Mouse (Mus musculus) thymus, postnatal 4 days (tissue): Measurements from ENCODE around the gene Traf3.
A peak's percentile ranks its signal among the peaks of the same experiment; 100 is the strongest.

ENCODE experiments used
- DNase-seq: peaks from one replicate; pipeline ENCODE4 v3.0.0; 2021

The Traf3 gene

GRCm38 (mm10) chr12:111153946-111154345 is 12.2 kb upstream of the Traf3 start:
- DNase-seq: no peak

DNA sequence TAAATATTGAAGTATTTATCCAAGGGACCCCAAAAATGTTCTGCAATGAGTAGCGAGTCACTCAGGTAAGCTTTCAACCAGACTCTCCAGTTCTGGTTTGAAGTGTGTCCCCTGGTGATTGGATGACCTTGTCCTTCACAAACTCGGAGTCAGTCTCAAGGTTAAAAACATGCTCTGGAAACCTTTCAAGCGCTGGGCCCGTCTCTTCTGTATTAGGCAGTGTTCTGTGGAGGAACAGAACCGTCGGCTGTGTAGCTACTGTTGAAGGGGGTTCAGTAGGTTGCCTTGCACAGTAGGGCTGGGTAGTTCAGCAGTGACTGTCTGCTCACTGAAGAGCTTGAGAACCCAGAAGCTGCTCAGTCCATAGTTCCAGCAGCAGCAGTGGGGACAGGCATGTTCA is 11.5 kb upstream of the Traf3 start:
- DNase-seq: no peak

GRCm38 (mm10) chr12:111155756-111156155 is 10.4 kb upstream of the Traf3 start:
- no peak for DNase-seq

DNA sequence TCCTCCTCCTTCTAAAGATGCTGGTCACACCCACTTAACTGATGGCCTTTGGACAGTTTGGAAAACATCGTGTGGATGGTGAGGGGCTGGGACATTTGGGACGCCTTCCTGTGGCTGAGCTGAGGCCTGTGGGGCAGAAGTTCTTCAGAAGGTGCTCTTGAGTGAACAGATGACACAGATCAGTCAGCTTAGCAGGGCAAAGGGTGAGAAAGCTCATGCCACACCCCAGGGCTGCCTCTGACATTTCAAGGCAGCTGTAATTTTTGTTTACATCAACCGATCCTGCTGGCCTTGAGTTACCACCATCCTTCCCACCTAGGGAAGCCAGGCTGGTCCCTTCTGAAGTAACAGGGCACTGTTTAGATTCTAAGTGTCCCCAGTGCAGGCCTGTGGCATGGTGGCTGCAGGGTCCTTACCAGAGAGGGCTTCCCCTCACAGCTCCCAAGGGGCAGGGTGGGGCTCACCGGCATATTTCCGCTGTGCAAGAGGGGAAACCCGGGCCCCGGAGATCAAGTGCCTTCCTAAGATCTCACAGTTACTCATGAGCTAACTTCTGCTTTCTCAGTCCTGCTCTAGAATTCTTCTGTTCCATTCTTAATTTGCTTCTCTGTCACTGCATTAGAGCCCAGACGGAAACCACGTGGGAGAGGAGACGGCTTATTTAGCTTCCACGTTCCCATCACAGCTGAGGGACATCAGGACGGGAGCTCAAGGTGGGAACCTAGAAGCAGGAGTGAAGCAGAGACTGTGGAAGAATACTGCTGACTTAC is 6.3 kb upstream of the Traf3 start:
- peak; percentile 80 for DNase-seq

GRCm38 (mm10) chr12:111160871-111161270 is 5.3 kb upstream of the Traf3 start:
- DNase-seq: no peak

GRCm38 (mm10) chr12:111161943-111162311 is 4.2 kb upstream of the Traf3 start:
- no peak for DNase-seq

DNA sequence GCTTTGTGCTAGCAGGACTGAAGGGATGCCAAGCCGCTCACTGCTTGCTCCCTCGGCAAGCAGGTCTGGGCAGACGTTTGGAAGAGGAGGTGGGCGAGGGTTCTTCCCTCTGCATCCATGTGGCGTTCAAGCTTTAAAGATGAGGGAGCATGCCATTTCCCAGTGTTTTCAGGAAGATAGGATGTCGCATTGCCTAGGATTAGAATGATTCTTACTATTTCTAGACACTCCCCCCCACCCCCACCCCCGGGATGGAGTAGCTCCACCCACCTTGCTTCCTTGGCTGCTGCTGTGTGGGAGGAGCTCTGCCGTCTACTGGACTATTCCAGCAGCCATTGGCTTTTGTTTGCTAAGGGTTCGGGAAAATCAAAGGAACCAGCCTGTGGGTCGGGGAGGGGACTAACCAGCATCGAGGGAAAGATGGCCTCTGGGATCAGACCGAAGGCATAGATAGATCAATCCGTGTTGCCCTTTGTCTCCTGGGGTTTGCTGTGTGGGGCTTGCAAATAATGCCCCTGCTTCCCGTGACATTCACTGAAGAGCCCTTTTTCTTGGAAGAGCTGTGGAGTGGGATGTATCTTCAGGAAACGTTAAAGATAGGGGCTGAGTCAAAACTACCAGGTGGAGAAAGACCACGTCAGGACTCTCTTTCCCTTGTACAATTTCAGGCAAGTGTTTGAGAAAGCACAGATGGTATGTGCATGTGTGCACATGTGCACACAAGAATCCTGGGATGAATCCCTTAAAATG is 3.7 kb upstream of the Traf3 start:
- DNase-seq: no peak

GRCm38 (mm10) chr12:111164310-111164751 is 1.8 kb upstream of the Traf3 start:
- peak; percentile 88 for DNase-seq

DNA sequence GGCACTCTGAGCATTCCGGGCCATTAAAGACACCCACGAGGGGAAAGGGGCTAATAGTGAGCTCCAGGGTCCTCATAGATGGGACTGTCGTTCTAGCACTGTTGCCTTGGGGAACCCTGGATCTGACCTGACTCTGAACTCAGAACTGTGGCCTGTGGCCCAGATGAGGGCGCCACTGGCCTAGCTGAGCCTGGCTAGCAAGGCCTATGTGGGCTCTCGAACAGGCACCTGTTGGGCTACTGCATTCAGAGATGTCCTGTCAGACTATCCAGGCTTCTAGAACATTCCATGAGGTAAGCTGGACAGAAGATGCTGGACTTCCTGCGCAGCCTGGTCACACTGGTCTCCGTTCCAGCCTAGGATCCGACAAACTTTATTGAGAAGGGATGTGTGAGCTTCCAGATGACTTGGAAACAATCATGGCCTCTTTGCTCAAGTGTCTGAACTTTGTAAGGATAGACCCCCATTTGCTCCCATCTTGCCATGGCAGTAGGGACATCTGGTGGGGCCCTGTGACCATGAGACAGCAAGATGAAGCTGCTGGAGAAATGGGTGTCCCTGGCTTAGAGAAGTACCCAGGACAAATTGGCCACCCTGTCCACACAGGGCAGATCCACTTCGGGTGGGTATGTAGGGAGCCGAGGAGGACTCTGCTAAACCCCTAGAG is 891 bp upstream of the Traf3 start:
- DNase-seq: peak; percentile 72

GRCm38 (mm10) chr12:111166681-111167289 is 615 bp downstream of the Traf3 start:
- peak; percentile 66 for DNase-seq

DNA sequence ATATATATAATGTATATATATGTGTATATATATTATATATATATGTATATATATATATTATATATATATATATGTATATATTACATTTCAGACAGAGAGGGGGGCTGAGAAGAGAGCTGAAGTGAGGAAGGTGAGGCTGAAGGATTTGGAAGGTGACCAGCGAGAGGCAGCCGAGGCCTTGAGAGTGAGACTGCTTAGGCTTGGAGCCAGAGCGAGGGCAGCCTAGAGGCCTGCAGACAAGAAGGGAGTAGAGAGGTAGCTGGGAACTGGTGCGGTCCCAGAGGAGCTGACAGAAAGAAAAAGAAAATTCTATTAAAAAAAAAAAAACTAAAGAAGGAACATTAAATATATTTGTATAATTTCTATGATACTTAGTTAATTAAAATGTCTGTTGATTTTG is 2.7 kb downstream of the Traf3 start:
- no peak for DNase-seq

DNA sequence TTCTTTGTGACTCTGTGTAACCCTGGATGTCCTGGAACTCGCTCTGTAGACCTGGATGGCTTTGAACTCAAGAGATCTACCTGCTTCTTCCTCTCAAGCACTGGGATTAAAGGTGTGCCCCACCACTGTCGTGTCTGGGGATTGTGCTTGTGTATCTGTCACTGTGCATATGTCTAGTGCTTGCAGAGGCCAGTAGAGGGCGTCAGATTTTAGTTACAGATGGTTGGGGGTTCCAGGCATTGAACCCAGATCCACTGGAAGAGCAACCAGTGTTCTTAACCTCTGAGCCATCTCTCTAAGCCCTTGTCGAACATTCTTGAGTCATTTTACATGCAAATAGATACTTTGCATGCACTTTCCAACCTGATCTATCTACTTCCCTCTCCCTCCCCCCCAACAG is 12.6 kb downstream of the Traf3 start:
- DNase-seq: no peak

- DNase-seq: no peak
Measured at GRCm38 (mm10) chr12:111181848-111182247, 15.7 kb downstream of the Traf3 start.

GRCm38 (mm10) chr12:111182378-111182777 is 16.2 kb downstream of the Traf3 start:
- no peak for DNase-seq

DNA sequence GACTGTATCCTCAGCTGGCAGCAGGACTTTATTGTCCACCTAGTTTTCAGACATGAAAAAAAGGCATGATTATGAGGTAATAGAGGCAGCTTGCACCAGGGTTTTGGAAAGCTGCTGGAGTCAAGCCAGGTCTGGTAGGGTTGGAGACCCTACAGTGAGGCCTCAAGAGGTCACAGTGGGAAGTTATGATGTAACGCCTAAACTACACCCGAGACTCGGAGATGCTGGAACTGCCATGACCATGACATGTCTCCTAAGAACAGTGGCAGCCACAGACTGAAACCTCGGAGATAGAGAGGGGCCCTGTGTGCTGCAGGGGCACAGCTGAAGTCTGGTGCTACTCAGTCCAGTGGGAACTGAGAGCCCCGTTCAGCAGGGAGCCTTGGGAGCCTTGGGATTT is 18.3 kb downstream of the Traf3 start, which contains the start of gene 4930595D18Rik:
Gene 4930595D18Rik (minus strand): TSS at position 16 of the 400 bp plus-strand sequence.
- no peak for DNase-seq

DNA sequence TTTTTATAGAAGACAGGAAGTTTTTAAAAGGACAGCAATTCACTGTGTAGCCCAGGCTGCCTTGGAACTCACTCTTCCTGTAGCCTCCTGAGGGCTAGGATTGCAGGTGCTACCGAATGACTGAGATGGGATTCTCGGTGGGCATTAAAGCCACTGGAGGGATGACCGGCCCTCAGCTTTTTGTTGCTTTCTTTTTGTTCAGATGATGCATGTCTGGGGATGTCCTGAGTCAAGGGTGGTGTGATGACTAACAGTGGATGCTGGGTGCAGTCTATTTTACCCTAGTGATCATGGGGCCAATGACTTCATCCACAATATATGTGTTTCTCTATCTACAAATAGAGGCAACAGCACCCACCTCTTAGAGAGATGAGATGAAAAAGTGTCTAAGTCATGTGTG is 20.8 kb downstream of the Traf3 start:
- DNase-seq: no peak

- no peak for DNase-seq
Measured at GRCm38 (mm10) chr12:111188295-111188694, 22.1 kb downstream of the Traf3 start.

DNA sequence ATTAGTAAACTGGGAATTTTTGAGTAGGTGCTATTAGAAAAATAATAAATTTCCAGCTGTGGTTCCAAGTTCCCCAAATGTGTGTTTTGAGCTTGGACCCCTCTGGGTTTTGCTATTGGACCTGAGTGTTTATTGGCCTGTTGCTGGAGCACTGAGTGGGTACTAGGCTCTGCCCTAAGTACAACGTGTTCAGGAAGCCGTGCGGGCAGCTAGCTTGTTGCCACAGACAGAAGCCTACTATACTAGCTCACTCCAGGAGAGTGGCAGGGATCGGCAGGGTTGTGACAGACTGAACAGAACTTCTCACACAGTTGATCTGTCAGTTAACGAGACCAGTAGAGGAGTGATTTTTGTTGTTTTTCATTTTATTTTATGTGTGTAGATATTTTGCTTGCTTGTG is 24.2 kb downstream of the Traf3 start:
- no peak for DNase-seq

- DNase-seq: no peak
Measured at GRCm38 (mm10) chr12:111190891-111191290, 24.7 kb downstream of the Traf3 start.

DNA sequence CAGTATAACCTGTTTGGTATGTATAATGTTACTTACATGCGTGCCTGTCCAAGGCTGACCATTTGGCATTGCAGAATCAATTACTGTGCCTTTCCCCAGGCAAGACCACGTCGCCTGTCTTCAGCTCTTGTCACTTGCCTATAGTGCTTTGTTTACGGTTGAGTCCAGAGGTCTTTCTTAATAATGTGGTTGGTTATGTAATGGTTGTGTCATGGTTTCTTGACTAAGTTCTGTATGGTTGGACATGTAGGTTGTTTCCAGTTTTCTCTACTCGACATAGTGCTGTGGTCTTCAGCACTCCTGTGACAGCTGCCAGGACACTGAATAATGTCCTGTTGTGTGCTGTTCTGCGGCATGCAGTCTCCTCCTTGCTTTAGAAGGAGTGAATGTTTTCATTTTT is 26.6 kb downstream of the Traf3 start:
- no peak for DNase-seq

GRCm38 (mm10) chr12:111193331-111193730 is 27.2 kb downstream of the Traf3 start:
- no peak for DNase-seq

DNA sequence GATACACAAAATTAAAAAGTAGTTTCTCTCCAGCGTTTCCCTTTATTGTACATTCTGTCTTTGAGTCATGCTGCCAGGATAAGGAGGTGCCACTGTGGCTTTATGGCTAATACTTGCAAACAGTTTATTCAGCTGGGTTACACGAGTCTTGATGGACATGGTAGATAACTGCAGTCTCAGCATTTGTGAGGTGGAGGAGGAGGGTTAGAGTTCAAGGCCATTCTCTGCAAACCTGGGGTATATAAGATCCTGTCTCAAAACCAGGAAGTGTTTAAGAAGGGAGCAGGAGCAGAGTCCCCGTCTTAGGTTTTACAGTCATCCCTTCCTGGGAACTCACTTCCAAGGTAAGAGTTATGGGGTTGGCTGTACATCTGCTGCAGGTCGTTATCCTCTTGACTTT is 30.4 kb downstream of the Traf3 start:
- DNase-seq: no peak

DNA sequence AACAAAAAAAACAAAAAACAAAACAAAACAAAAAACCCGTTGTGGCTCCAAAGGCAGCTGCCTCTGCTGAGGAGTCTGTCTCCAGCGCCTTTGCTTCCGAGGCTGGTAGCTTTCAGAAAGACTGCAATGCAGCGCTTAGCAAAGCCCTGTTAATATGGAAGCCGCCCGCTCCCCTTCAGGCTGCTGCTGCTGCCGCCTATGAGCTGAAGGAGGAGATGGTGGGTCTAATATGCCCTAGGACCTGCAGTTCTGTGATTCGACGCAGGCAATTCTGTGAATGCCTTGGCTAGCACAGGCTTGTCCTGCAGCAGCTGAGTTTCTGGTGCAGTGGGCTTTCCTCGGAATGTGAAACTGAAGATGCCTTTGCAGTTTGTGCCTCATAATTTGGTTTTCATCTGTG is 36.9 kb downstream of the Traf3 start:
- DNase-seq: no peak
